Mouse (Mus musculus): ENCODE data around the gene Cox19.

The Cox19 gene

GRCm38 (mm10) chr5:139330766-139331165, 20.5 kb downstream of the Cox19 start:
- in situ Hi-C loops (cut with MboI, MseI), result loop anchor here (5.0 kb wide), 1 partner anchor 48 kb away; no protein-coding TSS in a partner anchor

GRCm38 (mm10) chr5:139327634-139328020, 23.6 kb downstream of the Cox19 start:
- in situ Hi-C loops (cut with MboI, MseI), result no loop called here

- in situ Hi-C loops (cut with MboI, MseI), result no loop called here
Measured at GRCm38 (mm10) chr5:139326986-139327633, 24.1 kb downstream of the Cox19 start.

GRCm38 (mm10) chr5:139326111-139326696, 25.0 kb downstream of the Cox19 start:
- in situ Hi-C loops (cut with MboI, MseI), result no loop called here

- in situ Hi-C loops (cut with MboI, MseI), result no loop called here
Measured at GRCm38 (mm10) chr5:139325395-139325966, 25.7 kb downstream of the Cox19 start, which contains the start of gene Adap1. Gene Adap1 (minus strand): TSS chr5:139325622.

- in situ Hi-C loops (cut with MboI, MseI), result no loop called here
Measured at GRCm38 (mm10) chr5:139324691-139325394, 26.4 kb downstream of the Cox19 start.

- in situ Hi-C loops (cut with MboI, MseI), result no loop called here
Measured at GRCm38 (mm10) chr5:139324045-139324491, 27.1 kb downstream of the Cox19 start.

GRCm38 (mm10) chr5:139323260-139323924, 27.8 kb downstream of the Cox19 start:
- in situ Hi-C loops (cut with MboI, MseI), result no loop called here

- in situ Hi-C loops (cut with MboI, MseI), result no loop called here
Measured at GRCm38 (mm10) chr5:139321331-139321730, 29.9 kb downstream of the Cox19 start.

GRCm38 (mm10) chr5:139320424-139320823, 30.8 kb downstream of the Cox19 start:
- in situ Hi-C loops (cut with MboI, MseI), result no loop called here

- in situ Hi-C loops (cut with MboI, MseI), result no loop called here
Measured at GRCm38 (mm10) chr5:139317751-139318504, 33.3 kb downstream of the Cox19 start.

- in situ Hi-C loops (cut with MboI, MseI), result no loop called here
Measured at GRCm38 (mm10) chr5:139316982-139317675, 34.1 kb downstream of the Cox19 start.

GRCm38 (mm10) chr5:139314941-139315642, 36.1 kb downstream of the Cox19 start:
- in situ Hi-C loops (cut with MboI, MseI), result no loop called here

- in situ Hi-C loops (cut with MboI, MseI), result no loop called here
Measured at GRCm38 (mm10) chr5:139313536-139313935, 37.7 kb downstream of the Cox19 start.

GRCm38 (mm10) chr5:139311822-139312221, 39.4 kb downstream of the Cox19 start:
- in situ Hi-C loops (cut with MboI, MseI), result no loop called here

GRCm38 (mm10) chr5:139310477-139310876, 40.7 kb downstream of the Cox19 start:
- in situ Hi-C loops (cut with MboI, MseI), result no loop called here

GRCm38 (mm10) chr5:139309946-139310345, 41.3 kb downstream of the Cox19 start:
- in situ Hi-C loops (cut with MboI, MseI), result no loop called here

GRCm38 (mm10) chr5:139303646-139304061, 47.6 kb downstream of the Cox19 start:
- in situ Hi-C loops (cut with MboI, MseI), result no loop called here

GRCm38 (mm10) chr5:139302101-139302500, 49.1 kb downstream of the Cox19 start:
- in situ Hi-C loops (cut with MboI, MseI), result no loop called here

GRCm38 (mm10) chr5:139297745-139298144, 53.5 kb downstream of the Cox19 start:
- in situ Hi-C loops (cut with MboI, MseI), result no loop called here

All from T-helper 2 cell (primary cell).